Mouse (Mus musculus) T-cell, adult 2 months (primary cell): ENCODE measurements around the gene Tmem125.
"Not testable (repeated sequence)": the region's sequence is repeated elsewhere in the genome, so short reads cannot be mapped to it uniquely, and the experiment has no call there.

Experiments used
- DNase-seq: peaks from one replicate; pipeline ENCODE4 v3.0.0; 2022; ENCODE audit warnings: low spot score

Tmem125 gene

DNA sequence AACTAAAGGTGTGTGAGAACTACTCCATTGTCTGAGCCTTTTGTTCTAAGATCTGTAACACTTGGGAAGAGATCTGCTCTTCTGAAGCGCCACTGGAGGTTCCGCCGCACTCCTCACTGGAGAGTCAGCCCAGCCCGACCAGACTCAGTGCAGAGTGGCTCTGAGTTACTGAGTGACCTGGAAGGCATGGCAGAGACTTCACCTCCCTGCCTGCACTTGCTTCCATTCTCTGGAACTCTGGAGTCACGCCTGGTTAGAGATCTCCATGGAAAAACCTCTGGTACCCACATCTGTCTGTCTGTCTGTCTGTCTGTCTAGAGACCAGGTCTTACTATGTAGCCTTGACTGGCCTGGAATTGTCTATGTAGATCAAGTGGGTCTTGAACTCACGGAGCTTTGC, 8.2 kb downstream of the Tmem125 start:
- no peak for DNase-seq

DNA sequence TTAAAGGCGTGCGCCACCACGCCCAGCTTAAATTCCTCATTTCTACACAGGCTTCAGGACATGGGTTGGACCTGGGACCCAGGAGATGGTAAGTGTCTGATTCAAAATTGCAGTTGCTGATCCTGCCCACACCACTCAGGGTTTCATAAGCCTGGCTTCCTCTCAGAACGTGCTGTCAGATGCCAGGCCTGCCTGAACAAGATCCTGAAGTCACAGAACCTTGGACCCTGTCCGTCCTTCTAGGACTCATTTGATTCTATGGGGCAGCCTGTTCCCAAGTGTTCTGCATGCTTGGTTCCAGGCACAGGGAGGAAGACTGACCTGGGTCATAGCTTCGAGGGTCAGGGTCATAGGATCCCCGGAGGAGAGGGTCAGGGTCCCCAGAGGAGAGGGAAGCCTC, 10.2 kb downstream of the Tmem125 start:
- no peak for DNase-seq

DNA sequence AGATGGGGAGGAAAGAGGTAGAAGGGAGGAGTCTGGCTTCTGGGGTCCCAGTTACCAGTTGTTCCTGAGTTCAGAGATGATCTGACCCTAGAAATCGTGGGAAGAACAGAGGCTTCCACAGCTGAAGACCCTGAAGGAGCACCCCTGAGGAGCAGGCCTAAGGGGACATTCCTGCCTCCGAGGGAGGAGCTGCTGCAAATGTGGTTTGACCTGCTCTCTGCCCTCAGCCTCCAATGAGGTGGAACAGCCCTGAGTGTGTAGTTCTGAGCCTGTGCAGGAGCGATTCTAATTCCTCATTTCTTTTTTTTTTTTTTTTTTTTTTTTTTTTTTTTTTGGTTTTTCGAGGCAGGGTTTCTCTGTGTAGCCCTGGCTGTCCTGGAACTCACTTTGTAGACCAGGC, 10.7 kb downstream of the Tmem125 start:
- no peak for DNase-seq

DNA sequence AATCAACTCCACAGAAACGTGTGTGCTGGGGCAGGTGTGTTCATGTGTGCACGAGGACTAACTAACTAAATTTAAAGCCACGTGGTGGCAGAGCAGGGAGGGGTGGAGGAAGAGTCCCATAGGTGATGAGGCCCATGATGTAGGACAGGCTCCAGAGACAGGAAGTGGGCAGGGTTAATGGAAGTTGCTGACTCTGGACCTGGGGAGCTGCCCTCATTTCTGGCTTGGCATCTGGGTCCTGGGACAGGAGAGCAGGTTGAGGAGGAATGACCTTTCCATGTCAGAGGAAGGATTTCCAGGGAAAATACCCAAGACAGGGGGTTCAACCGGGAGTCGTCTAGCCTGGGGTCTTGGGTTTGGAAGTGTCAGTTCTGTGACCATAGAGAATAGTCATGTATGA, 11.2 kb downstream of the Tmem125 start:
- no peak for DNase-seq

DNA sequence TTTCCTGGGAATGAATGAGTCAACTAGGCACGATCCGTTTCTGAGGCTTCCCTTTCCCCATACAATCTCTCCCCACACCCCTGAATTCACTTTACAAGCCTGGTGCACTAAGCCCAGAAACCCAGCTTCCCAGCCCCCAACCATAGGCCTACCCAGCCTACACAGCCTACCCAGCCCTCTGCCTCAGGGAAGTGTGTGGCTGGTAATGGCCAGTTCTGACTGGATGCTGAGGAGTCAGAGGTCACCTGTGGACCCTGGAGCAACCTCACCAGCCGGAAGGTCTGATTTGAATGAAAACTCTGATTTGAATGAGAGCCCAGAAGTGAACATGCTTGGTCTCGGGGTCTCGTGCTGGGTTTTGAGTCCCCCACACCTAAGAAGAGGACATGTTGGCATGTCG, 16.1 kb downstream of the Tmem125 start:
- no peak for DNase-seq

DNA sequence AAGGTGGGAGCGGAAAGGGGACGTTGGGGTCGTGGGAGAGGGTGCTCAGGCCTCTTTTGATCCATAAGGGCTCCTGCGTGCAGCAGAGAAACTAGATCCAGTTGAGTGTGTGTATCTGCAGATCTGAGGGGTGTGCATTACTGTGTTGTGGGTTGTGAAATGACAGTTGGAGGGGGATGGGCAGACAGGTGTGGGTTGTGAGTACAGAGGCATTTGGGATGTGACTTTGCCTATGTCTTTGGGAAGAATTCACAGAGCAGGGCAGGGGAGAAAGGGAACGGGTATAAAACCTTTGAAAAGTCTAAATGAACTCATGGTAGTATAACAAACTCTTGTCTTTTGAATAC, 16.5 kb downstream of the Tmem125 start:
- DNase-seq = no peak

DNA sequence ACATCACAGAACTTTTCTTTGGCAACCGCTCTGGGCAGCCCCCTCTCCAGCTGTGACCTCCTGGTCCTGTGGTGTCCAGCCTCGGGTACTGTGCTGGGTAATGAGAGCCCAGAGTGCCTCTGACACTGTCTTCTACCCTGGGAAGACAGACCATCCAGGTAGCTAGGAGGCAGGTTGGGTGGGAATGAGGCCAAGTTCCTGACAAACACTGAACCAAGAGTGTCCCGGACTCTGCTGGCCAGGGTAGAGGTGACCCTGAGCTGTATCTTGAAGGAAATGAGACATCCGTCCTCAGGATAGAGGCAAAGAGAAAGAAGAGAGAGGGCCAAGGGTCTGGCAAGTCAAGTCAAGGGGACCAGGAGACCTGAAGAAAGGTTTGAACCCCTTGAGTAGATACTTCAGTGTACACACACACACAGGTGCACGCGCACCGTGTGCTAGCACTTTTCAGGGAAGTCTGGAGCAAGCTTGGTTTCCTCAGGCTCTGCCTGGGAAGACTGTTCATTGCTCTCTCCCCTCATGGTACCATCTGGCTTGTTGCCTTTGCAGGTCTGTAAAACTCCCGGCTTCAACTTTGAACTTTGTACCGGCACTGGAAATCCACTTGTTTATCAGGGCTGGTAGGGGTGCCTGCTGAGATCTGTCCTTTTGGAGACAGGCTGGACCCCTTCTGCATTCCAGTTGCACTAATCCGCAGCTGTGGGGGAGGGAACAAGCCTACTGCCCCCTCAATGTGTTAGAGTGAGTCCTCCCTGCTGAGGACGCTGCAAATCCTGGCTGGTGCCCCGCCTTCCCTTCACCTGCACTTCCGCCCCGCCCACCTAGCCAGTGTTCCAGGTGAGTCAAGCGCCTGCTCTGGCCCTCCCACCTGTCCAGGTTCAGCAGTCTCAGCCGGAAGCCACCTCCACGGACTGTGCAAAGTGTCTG, 17.2 kb downstream of the Tmem125 start, which contains the start of gene 2610528J11Rik:
Gene 2610528J11Rik (plus strand): TSS at position 592 of the 927 bp plus-strand sequence.
- no peak for DNase-seq

DNA sequence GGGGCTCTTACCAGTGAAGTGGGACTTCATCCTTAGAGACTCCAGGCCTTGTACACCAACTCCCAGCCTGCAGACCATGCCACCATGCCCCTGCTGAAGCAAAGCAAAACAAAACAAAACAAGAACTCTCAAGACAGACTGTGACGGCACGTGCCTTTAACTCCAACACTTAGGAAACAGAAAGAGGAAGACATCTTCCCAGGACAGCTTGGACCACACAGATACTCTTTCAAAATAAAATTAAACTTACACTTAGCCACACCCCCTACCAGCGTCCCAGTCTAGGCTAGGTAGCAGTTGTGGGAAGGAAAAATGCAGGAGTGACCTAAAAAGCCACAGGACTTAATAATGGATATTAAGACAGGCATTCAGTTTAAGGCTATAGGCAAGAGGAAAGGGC, 18.1 kb downstream of the Tmem125 start:
- no peak for DNase-seq

DNA sequence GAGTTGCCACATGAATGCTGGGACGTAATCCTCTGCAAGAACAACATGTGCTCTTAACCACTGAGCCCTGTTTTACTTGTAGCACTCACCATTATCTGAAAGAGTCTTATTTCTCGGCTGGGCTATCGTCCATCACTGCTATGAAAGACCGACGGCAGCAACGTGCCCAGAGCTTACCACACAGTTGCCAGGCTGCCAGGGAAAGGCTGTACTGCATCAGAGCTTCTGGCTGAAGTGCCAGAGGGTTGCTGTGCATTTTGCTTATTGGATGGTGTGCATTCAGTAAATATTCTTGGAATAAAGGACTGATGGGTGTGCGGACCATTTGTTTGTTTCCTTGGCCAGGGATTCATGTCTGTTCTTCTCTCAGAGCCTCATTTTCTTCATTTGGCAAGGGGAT, 19.9 kb downstream of the Tmem125 start:
- no peak for DNase-seq

DNA sequence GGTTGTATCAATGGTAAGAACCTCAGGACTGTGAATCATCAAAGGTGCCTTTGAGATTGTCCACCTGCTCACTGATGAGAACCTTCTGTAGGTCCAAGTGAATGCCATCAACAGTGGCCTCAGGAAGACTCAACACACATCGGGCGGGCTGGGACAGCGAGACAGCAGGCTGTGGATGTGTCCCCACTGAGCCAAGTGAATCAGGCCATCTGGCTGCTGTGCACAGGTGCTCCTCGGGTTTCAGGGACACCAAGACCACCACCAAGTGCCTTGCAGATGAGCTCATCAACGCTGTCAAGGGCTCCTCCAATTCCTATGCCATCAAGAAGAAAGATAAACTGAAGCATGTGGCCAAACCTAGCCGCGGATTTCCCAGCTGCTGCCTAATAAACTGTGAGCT, 21.6 kb downstream of the Tmem125 start:
- no peak for DNase-seq

DNA sequence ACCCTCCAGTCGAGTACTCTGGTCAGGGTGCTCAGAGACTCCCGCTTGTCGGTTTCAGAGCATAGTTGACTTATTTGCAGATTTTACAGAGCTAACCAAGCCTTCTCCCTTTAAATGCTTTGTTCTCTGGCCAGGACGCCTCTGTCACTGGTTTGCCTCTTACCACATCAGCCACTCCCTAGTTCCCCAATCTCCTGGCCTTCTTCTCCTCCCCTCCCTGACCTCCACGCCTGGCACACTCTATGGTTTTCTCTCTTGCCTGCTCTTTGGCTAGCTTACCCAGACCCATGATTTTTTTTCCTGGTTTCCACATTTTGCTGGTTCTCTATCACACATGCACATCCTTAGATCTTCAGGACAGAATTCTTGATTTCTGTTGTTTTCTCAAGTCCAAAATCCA, 25.6 kb downstream of the Tmem125 start:
- DNase-seq = no peak

DNA sequence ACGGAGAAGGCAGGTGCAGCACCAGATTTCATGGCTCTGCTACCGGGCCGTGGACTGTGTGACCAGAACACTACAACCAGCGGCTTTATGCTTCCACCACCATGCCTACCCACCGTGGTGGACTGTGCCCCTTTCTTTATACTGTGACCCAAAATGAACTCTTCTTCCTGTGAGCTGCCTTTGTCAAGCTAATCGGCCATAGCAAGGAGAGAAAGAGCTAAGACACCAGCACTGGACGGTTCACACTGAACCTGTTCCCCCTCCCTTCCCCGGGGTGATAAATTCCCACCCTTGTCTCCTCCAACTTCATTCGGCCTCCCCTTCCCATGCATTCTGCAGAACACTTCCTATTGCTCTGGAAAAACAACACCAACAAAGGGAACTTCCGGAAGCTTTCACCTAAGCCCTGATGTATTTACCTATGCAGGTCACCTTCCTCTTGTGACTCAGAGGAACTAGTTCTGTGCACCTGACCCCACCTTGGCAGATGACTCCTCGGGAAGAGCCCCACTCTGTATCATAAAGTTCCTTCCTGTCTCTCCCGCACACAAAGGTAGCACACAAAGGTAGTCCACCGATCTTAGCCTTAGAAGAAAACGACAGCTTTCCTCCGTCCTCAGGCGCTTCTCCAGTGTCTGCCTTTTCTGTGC, 26.2 kb downstream of the Tmem125 start:
- DNase-seq = no peak

DNA sequence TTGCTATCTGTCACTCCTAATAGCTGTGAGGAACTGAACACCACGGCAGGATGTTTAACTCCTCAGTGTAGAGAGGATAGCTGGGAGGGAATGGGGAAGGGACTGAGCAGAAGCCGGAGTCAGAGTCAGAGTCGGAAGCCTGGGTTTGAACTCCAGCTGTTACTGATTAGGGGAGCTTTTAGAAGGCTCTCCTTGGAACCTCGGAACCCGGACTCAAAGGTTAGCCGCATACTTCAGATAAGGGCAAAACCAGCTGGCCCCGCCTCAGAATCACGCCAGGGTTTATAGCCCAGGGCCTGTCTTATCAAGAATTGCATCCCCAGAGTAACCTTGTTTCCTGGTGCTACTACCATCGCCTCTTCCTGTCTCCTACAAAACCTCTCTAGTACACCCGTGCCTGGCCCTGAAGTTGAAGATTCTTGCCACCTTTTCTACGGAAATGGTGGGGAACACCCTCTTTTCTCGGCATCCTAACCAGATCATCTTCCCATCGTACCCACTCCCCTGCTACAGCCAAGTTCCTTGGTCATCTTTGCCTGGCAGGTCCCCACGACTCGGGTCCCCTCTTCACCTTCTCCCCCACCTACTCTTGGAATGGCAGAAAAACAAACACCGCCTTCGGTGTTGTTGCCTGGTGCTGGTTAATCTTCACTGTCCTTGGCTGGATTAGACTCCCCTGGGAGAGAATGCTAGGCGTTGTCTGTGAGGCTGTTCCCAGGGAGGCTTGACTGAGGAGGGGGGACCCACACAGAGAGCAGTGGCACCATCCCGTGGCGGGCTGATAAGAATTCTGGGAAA, 26.9 kb downstream of the Tmem125 start:
- DNase-seq = no peak

DNA sequence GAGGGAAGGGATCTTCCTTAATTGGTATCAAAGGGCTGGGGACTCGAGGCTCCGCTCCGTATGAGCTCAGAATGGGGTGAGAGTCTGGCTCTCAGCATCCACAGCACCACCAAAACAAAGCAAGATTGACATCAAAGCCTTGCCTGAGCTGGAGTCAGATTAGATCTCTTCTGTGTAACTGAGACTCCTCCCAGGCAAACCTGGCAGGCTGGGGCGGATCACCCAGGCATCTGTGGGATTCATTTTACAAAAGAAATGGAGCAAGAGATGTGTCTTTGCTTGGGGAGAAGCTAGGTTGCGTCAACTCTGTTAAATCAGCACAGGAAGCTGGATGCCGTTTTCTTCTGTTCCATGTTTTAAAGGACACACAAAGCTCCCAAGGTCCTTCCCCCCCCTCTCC, 34.8 kb downstream of the Tmem125 start:
- no peak for DNase-seq

DNA sequence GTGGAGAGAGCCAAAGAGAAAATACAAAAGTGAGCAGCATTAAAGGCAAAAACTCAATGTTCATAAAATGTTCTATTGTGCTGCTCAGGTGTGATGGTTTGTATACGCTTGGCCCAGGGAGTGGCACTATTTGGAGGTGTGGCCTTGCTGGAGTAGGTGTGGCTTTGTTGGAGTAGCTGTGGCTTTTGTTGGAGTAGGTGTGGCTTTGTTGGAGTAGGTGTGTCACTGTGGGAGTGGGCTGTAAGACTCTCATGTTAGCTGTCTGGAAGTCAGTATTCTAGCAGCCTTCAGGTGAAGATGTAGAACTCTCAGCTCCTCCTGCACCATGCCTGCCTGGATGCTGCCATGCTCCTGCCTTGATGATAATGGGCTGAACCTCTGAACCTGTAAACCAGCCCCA, 36.7 kb downstream of the Tmem125 start:
- not testable (repeated sequence) for DNase-seq

DNA sequence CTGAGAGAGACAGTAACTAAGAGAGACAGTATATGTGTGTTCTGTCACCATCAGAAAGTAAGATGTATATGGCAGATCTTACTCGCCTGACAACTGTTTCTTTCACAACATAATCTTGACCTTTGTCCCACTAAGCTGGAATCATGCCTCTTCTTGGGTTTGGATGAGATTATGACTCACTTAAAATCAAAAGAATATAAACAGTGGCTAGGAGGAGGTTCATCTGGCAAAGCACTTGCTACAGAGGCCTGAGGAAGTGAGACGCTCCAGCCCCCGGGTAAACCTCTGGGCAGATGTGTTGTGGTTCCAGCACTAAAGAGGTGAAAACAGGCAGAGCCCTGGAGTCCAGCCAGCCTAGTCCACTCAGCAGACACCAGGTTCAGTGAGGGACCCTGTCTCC, 38.3 kb downstream of the Tmem125 start:
- no peak for DNase-seq

DNA sequence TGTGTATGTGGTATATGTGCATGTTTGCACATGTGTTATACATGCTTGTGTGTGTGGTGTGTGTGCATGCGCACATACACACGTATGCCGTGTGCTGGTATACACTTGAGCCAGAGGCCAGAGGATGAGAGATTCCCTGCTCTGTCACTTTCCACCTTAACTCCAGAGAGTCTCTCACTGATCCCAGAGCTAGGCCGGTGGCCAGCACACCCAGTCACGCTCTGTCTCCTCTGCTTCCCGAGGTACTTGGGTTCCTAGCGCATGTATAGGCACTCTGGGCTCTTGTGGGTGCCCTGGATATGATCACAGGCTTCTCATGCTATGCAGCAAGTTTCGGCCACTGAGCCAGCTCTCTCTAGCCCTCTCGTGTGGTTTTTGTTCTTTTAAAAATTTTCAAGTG, 43.1 kb downstream of the Tmem125 start:
- DNase-seq = no peak

DNA sequence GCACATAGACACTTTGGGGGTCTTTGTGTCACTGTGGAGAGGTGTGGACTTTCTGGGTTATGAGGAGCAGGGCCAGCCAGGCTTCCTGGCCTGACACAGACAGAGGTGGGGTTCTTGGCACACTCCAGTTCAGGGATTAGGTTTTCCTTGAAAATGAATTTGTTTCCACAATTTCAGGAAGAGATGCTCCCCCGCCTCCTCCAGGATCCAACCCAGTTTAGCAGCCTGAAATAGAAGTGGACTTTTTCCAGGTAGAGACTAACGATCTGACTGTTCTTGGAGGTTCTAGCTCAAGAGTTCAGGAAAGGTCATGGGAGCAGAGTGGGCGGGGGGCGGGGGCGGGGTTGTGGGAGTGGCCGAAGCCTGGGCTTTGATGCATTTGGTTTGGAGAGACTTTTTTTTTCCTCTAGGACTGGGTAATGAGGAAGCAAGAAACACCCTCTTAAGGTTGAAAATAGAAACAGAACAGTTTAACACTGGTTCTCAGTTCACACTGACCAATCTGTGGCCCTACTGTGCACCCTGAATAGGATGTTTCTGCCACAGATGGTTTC, 43.6 kb downstream of the Tmem125 start:
- DNase-seq = no peak
